Mouse (Mus musculus): ENCODE results near the gene Olfr194. TPM values are rescaled to one million over a fixed set of nuclear protein-coding genes. Genes with fewer than 3 reads are reported as not detected.
"Not testable (repeated sequence)": the region's sequence is repeated elsewhere in the genome, so short reads cannot be mapped to it uniquely, and the experiment has no call there.

Gene Olfr194
- polyA plus RNA-seq, 1 experiment from 2014 or later: not detected

GRCm38 (mm10) chr16:59089722-59090121, 31.1 kb downstream of the Olfr194 start, which contains the start of gene Olfr191:
Olfr191 (minus strand) TSS chr16:59089822.
- H3K4me1 ChIP-seq (ENCODE audit: control insufficient read depth, insufficient read depth, low read length); H3K27me3 ChIP-seq (ENCODE audit: control insufficient read depth, insufficient read depth, low read length); H3K4me2 ChIP-seq (replicated peaks; ENCODE audit: low read depth, low read length); H3K9ac ChIP-seq (replicated peaks; ENCODE audit: low read depth, low read length); H3K27ac ChIP-seq (ENCODE audit: low read length); H3K36me3 ChIP-seq (ENCODE audit: control insufficient read depth, insufficient read depth, low read length); H3K4me3 ChIP-seq (ENCODE audit: low read depth, low read length); ATAC-seq (ENCODE audit: insufficient number of reproducible peaks, insufficient read depth, low FRiP score, low read depth); H3K9me3 ChIP-seq (ENCODE audit: control insufficient read depth, low read depth, low read length): not testable (repeated sequence)
- 63% methylated on average over 1 of the region's 1 CpGs for WGBS

GRCm38 (mm10) chr16:59081113-59081512, 39.8 kb downstream of the Olfr194 start:
- H3K27me3 ChIP-seq (ENCODE audit: control insufficient read depth, insufficient read depth, low read length); ATAC-seq (ENCODE audit: insufficient number of reproducible peaks, insufficient read depth, low FRiP score, low read depth); H3K4me2 ChIP-seq (replicated peaks; ENCODE audit: low read depth, low read length); H3K27ac ChIP-seq (ENCODE audit: low read length); H3K36me3 ChIP-seq (ENCODE audit: control insufficient read depth, insufficient read depth, low read length); H3K9me3 ChIP-seq (ENCODE audit: control insufficient read depth, low read depth, low read length); H3K4me3 ChIP-seq (ENCODE audit: low read depth, low read length); H3K4me1 ChIP-seq (ENCODE audit: control insufficient read depth, insufficient read depth, low read length); H3K9ac ChIP-seq (replicated peaks; ENCODE audit: low read depth, low read length): not testable (repeated sequence)
- 89% methylated on average over 2 of the region's 2 CpGs for WGBS

- no peak within 1 kb of the TSS for H3K27ac ChIP-seq (ENCODE audit: low read length)
- H3K27me3 ChIP-seq (ENCODE audit: control insufficient read depth, insufficient read depth, low read length): no peaks in the 10 kb centered on the region
- H3K4me3 ChIP-seq (ENCODE audit: low read depth, low read length): no peak within 1 kb of the TSS
- no peaks in the 10 kb centered on the region for H3K9me3 ChIP-seq (ENCODE audit: control insufficient read depth, low read depth, low read length)
- H3K36me3 ChIP-seq (ENCODE audit: control insufficient read depth, insufficient read depth, low read length): no peaks in the 10 kb centered on the region
- no peak for ATAC-seq (ENCODE audit: insufficient number of reproducible peaks, insufficient read depth, low FRiP score, low read depth)
- H3K4me2 ChIP-seq (replicated peaks; ENCODE audit: low read depth, low read length): no peak within 1 kb of the TSS
- 83% methylated on average over 5 of the region's 5 CpGs for WGBS
- no peaks in the 10 kb centered on the region for H3K4me1 ChIP-seq (ENCODE audit: control insufficient read depth, insufficient read depth, low read length)
- no peak within 1 kb of the TSS for H3K9ac ChIP-seq (replicated peaks; ENCODE audit: low read depth, low read length)
These were observed 43.0 kb downstream of the Olfr194 start, which contains the start of gene Olfr190 for GRCm38 (mm10) chr16:59077905-59078304. Olfr190 (minus strand) TSS chr16:59078005.

GRCm38 (mm10) chr16:59073520-59073919, 47.3 kb downstream of the Olfr194 start:
- no peak overlapping the region for H3K4me3 ChIP-seq (ENCODE audit: low read depth, low read length)
- no peak overlapping the region for H3K9ac ChIP-seq (replicated peaks; ENCODE audit: low read depth, low read length)
- no peaks in the 10 kb centered on the region for H3K36me3 ChIP-seq (ENCODE audit: control insufficient read depth, insufficient read depth, low read length)
- H3K27me3 ChIP-seq (ENCODE audit: control insufficient read depth, insufficient read depth, low read length): no peaks in the 10 kb centered on the region
- H3K9me3 ChIP-seq (ENCODE audit: control insufficient read depth, low read depth, low read length): no peaks in the 10 kb centered on the region
- no peak overlapping the region for H3K4me2 ChIP-seq (replicated peaks; ENCODE audit: low read depth, low read length)
- no peak for ATAC-seq (ENCODE audit: insufficient number of reproducible peaks, insufficient read depth, low FRiP score, low read depth)
- WGBS: 86% methylated on average over 1 of the region's 1 CpGs
- no peaks in the 10 kb centered on the region for H3K4me1 ChIP-seq (ENCODE audit: control insufficient read depth, insufficient read depth, low read length)
- no peak overlapping the region for H3K27ac ChIP-seq (ENCODE audit: low read length)

GRCm38 (mm10) chr16:59071755-59072154, 49.1 kb downstream of the Olfr194 start:
- Histone ChIP-seq H3K4me3 (ENCODE audit: low read depth, low read length) (no peak overlapping the region), H3K27me3 (ENCODE audit: control insufficient read depth, insufficient read depth, low read length) (no peaks in the 10 kb centered on the region), H3K9me3 (ENCODE audit: control insufficient read depth, low read depth, low read length) (no peaks in the 10 kb centered on the region), H3K27ac (ENCODE audit: low read length) (no peak overlapping the region), H3K36me3 (ENCODE audit: control insufficient read depth, insufficient read depth, low read length) (no peaks in the 10 kb centered on the region), H3K4me2 (replicated peaks; ENCODE audit: low read depth, low read length) (no peak overlapping the region), H3K4me1 (ENCODE audit: control insufficient read depth, insufficient read depth, low read length) (no peaks in the 10 kb centered on the region), H3K9ac (replicated peaks; ENCODE audit: low read depth, low read length) (no peak overlapping the region)
- ATAC-seq (ENCODE audit: insufficient number of reproducible peaks, insufficient read depth, low FRiP score, low read depth): no peak

Other genes with a start within 250 kb of the Olfr194 start
- not detected in 2 replicates for gene Olfr177, start 246.3 kb downstream of the Olfr194 start, polyA plus RNA-seq (2014; fragmentation: Nextera tagmentation; extraction: Ambion mirVana)
- not detected in 2 replicates for gene Olfr178, start 229.0 kb downstream of the Olfr194 start, polyA plus RNA-seq (2014; fragmentation: Nextera tagmentation; extraction: Ambion mirVana)
- not detected in 2 replicates for gene Olfr181, start 192.3 kb downstream of the Olfr194 start, polyA plus RNA-seq (2014; fragmentation: Nextera tagmentation; extraction: Ambion mirVana)
- not detected in 2 replicates for gene Olfr180, start 191.7 kb downstream of the Olfr194 start, polyA plus RNA-seq (2014; fragmentation: Nextera tagmentation; extraction: Ambion mirVana)
- not detected in 2 replicates for gene Olfr183, start 125.7 kb downstream of the Olfr194 start, polyA plus RNA-seq (2014; fragmentation: Nextera tagmentation; extraction: Ambion mirVana)
- 0.17 TPM in 1 of 2 replicates, not detected in the other for gene Olfr186, start 90.8 kb downstream of the Olfr194 start, polyA plus RNA-seq (2014; fragmentation: Nextera tagmentation; extraction: Ambion mirVana)
- gene Olfr187, start 81.3 kb downstream of the Olfr194 start, polyA plus RNA-seq (2014; fragmentation: Nextera tagmentation; extraction: Ambion mirVana): 0.43 and 0.53 TPM in 2 replicates
- not detected in 2 replicates for gene Olfr190, start 43.1 kb downstream of the Olfr194 start, polyA plus RNA-seq (2014; fragmentation: Nextera tagmentation; extraction: Ambion mirVana)
- gene Olfr191, start 31.2 kb downstream of the Olfr194 start, polyA plus RNA-seq (2014; fragmentation: Nextera tagmentation; extraction: Ambion mirVana): not detected in 2 replicates
- not detected in 2 replicates for gene Olfr193, start 9.2 kb downstream of the Olfr194 start, polyA plus RNA-seq (2014; fragmentation: Nextera tagmentation; extraction: Ambion mirVana)
- gene Olfr195, start 26.0 kb upstream of the Olfr194 start, polyA plus RNA-seq (2014; fragmentation: Nextera tagmentation; extraction: Ambion mirVana): not detected in 2 replicates
- not detected in 2 replicates for gene Olfr196, start 49.4 kb upstream of the Olfr194 start, polyA plus RNA-seq (2014; fragmentation: Nextera tagmentation; extraction: Ambion mirVana)
- not detected in 2 replicates for gene Olfr198, start 82.5 kb upstream of the Olfr194 start, polyA plus RNA-seq (2014; fragmentation: Nextera tagmentation; extraction: Ambion mirVana)
- gene Olfr199, start 98.7 kb upstream of the Olfr194 start, polyA plus RNA-seq (2014; fragmentation: Nextera tagmentation; extraction: Ambion mirVana): not detected in 2 replicates
- not detected in 2 replicates for gene Olfr201, start 151.6 kb upstream of the Olfr194 start, polyA plus RNA-seq (2014; fragmentation: Nextera tagmentation; extraction: Ambion mirVana)
- gene Olfr202, start 165.7 kb upstream of the Olfr194 start, polyA plus RNA-seq (2014; fragmentation: Nextera tagmentation; extraction: Ambion mirVana): not detected in 2 replicates
- not detected in 2 replicates for gene Olfr203, start 177.8 kb upstream of the Olfr194 start, polyA plus RNA-seq (2014; fragmentation: Nextera tagmentation; extraction: Ambion mirVana)
- not detected in 2 replicates for gene Olfr204, start 197.2 kb upstream of the Olfr194 start, polyA plus RNA-seq (2014; fragmentation: Nextera tagmentation; extraction: Ambion mirVana)
- gene Olfr205, start 210.1 kb upstream of the Olfr194 start, polyA plus RNA-seq (2014; fragmentation: Nextera tagmentation; extraction: Ambion mirVana): not detected in 2 replicates
- gene Olfr206, start 228.2 kb upstream of the Olfr194 start, polyA plus RNA-seq (2014; fragmentation: Nextera tagmentation; extraction: Ambion mirVana): not detected in 2 replicates
- gene Olfr209, start 242.9 kb upstream of the Olfr194 start, polyA plus RNA-seq (2014; fragmentation: Nextera tagmentation; extraction: Ambion mirVana): not detected in 2 replicates